Mouse (Mus musculus): Measurements from ENCODE around the gene Knstrn. TPM values are rescaled to one million over a fixed set of nuclear protein-coding genes. Genes with fewer than 3 reads are reported as not detected.

The Knstrn gene
- polyA plus RNA-seq, 1 experiment, result 70.1 TPM

DNA sequence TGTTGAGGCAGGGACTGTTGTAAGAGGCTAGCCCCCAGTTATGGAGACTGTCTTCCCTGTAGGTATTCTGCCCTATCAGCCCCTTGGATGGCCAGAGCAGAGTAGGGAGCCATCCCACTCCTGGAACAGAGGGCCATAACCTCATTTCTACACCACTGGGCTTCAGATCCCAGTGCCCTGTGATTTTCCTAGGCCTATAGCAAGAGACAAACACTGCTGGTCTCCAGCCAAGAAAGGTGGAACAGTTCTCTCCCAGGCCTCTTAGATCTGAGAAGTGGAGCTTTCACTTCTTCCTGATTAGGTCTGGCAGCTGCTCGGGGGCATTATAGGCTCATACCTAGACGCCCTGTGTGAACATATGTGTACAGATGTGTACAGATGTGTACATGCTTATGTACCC, 37.5 kb upstream of the Knstrn start:
- Histone ChIP-seq H3K4me3 (ENCODE audit: insufficient read depth, low read length) (no peak overlapping the region), H3K27ac (ENCODE audit: insufficient read depth, low read depth, low read length) (no peak overlapping the region), H3K4me1 (ENCODE audit: control insufficient read depth, insufficient read depth, low read length) (0 out of 2 replicates have a peak, but pooled peaks cover 2% of the 10 kb centered on the region)
- TF ChIP-seq POLR2A (IDR thresholded peaks at IDR 0.05; ENCODE audit: borderline replicate concordance, low read depth, low read length) (no peak), CTCF (IDR thresholded peaks at IDR 0.05; ENCODE audit: low read depth, low read length) (no peak)

DNA sequence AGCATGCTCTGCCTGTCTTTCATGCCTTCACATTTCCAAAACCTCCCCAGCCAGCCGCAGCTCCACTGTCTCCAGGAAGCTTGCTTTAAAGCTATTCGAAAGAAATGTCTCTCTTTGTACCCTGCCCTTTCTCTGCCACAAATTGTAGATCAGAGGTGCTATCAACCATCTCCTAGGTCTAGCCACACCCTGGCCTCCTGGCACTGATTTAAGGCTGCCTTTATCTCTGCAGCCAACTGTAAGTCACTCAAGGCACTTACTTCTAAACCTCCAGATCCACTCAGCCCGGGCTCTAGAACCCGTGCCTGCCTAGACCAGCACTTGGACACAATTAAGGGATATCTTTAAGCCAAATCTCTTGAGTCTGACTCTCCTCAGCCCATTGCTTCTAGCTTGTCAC, 35.4 kb upstream of the Knstrn start:
- TF ChIP-seq POLR2A (IDR thresholded peaks at IDR 0.05; ENCODE audit: borderline replicate concordance, low read depth, low read length), result no peak
- no peak for TF ChIP-seq CTCF (IDR thresholded peaks at IDR 0.05; ENCODE audit: low read depth, low read length)
- Histone ChIP-seq H3K4me1 (ENCODE audit: control insufficient read depth, insufficient read depth, low read length) (0 out of 2 replicates have a peak, but pooled peaks cover 2% of the 10 kb centered on the region), H3K4me3 (ENCODE audit: insufficient read depth, low read length) (no peak overlapping the region), H3K27ac (ENCODE audit: insufficient read depth, low read depth, low read length) (no peak overlapping the region)

DNA sequence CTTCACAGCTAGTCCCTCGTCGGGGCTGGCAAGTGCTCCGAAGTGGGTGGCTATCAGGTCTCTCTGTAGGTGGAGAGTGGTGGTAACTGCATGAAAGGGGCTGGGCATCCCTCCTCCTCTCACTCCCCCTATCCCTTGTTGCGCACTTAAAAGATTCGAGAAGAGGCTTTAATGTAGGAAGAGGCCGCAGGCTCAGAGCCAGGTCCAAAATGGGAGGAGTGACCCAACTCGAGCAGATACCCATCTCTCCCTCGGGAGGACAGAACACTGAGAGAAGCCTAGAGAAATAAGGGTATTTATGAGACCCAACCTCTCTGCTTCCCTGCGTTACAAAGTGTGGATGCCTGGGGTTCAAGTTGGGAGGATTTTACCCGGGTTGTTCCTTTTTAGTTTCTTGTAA, 34.7 kb upstream of the Knstrn start:
- Histone ChIP-seq H3K27ac (ENCODE audit: insufficient read depth, low read depth, low read length) (no peak overlapping the region), H3K4me3 (ENCODE audit: insufficient read depth, low read length) (peak overlapping the region; percentile 17; the same call in 1 of the 2 replicates), H3K4me1 (ENCODE audit: control insufficient read depth, insufficient read depth, low read length) (0 out of 2 replicates have a peak, but pooled peaks cover 2% of the 10 kb centered on the region)
- TF ChIP-seq CTCF (IDR thresholded peaks at IDR 0.05; ENCODE audit: low read depth, low read length) (no peak), POLR2A (IDR thresholded peaks at IDR 0.05; ENCODE audit: borderline replicate concordance, low read depth, low read length) (no peak)

DNA sequence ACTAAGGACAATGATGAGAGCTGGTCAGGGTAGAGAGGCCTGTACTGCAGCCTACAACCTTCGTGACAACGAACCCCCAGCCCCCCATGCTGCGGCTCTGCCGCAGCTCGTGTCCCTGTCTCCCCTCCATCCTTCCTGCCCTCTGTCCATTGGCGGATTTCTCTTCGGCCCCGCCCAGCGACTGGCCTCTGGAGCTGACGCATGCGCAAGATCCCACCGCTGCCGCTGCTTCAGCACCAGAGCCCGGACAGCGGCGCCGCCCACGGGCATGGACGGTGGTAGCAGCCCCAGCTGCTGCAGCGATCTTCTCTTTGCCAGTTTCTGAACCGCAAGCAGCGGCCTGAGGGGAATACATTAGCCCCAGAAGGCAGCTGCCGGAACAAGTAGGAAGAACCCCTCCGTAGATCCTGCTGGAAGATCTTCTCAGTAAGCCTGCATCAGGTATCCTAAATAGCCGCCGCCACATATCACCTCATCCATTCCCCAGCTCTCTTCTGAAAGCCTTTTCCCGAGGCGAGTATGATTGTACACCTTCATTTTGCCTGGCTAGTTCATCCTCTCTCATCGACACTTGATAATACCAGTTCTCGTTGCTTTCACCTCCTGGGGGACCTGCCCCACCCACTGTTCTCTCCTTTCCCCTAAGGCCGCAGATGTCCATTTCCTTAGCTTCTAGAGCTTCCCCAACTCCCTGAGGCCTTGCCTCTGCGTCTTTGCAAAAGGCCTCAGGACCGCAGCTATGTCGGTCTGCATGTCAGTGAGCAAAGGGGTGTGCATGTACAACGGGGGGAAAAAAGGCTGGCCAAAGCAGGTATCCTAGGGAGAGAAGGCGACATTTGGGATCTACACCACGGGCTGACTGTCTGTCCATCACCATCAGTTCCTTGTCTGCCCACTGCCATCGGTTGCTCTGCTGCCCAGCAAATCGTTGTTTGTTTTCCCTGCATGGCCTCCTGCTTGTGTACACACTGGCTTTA, 34.0 kb upstream of the Knstrn start, which contains the start of gene Disp2:
Gene Disp2, plus strand, starts transcription at position 216 of the 977 bp plus-strand sequence.
- H3K4me3 ChIP-seq (ENCODE audit: insufficient read depth, low read length), result peak within 1 kb of the TSS; percentile 17; the same call in 1 of the 2 replicates
- H3K27ac ChIP-seq (ENCODE audit: insufficient read depth, low read depth, low read length), result no peak within 1 kb of the TSS
- H3K4me1 ChIP-seq (ENCODE audit: control insufficient read depth, insufficient read depth, low read length), result 0 out of 2 replicates have a peak, but pooled peaks cover 2% of the 10 kb centered on the region
- TF ChIP-seq POLR2A (IDR thresholded peaks at IDR 0.05; ENCODE audit: borderline replicate concordance, low read depth, low read length) (no peak), CTCF (IDR thresholded peaks at IDR 0.05; ENCODE audit: low read depth, low read length) (no peak)

DNA sequence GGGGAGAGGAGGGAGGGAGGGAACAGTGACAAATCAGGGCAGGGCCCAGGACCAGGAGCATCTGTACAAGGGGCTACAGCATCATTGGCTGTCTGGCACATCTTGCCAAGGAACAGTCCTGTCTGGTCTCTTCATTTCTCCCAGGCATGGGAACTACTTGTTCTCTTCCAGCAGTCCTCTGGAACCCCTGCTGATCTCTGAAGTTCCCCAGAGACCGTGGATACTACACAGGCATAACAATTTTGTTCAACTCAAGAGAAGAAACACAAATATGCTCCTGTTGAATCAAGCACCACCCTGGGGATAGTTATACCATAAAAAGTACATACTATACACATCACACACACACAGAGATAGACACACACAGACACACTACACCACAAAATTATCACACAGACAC, 32.7 kb upstream of the Knstrn start:
- Histone ChIP-seq H3K4me3 (ENCODE audit: insufficient read depth, low read length) (no peak overlapping the region), H3K4me1 (ENCODE audit: control insufficient read depth, insufficient read depth, low read length) (0 out of 2 replicates have a peak, but pooled peaks cover 2% of the 10 kb centered on the region), H3K27ac (ENCODE audit: insufficient read depth, low read depth, low read length) (no peak overlapping the region)
- TF ChIP-seq CTCF (IDR thresholded peaks at IDR 0.05; ENCODE audit: low read depth, low read length), result no peak
- no peak for TF ChIP-seq POLR2A (IDR thresholded peaks at IDR 0.05; ENCODE audit: borderline replicate concordance, low read depth, low read length)

DNA sequence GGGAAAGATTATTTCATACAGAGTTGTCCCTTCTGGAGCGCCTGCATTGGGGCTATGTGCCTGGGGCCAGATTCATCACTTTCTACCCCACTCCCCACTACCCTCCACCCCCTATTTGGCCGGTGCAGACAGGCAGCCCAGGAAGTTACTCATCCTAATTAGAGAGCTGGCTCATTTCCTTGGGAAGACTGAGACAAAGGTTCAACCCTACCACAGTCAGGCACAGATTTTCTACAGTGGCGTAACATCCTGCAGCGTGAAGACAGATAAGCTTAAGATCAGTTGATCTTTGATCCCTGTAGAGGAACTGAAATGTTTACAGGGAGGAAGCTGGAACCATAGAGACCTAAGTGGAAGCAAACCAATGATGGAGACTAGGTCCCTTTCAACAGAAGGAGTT, 31.5 kb upstream of the Knstrn start:
- H3K27ac ChIP-seq (ENCODE audit: insufficient read depth, low read depth, low read length), result no peak overlapping the region
- TF ChIP-seq POLR2A (IDR thresholded peaks at IDR 0.05; ENCODE audit: borderline replicate concordance, low read depth, low read length) (no peak), CTCF (IDR thresholded peaks at IDR 0.05; ENCODE audit: low read depth, low read length) (no peak)

DNA sequence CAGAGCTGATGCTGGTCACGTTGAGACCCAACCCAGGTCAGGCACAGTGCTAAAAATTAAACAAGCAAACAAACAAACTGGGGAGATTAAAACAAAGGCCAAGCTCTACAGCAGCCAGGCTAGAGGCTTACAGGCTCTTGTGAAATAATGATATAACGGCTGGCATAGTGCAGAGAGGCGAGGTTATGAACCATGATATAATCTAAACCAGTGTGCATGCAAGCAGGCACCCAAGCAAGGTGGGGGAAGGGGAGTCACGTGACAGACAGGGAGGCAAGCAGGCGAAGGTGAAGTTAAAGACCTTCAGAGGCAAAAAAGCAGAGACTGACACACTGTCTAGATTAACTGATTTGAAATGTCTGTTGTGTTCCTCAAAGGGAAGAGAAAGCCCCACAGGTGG, 30.7 kb upstream of the Knstrn start:
- Histone ChIP-seq H3K4me1 (ENCODE audit: control insufficient read depth, insufficient read depth, low read length) (0 out of 2 replicates have a peak, but pooled peaks cover 2% of the 10 kb centered on the region), H3K27ac (ENCODE audit: insufficient read depth, low read depth, low read length) (no peak overlapping the region), H3K4me3 (ENCODE audit: insufficient read depth, low read length) (no peak overlapping the region)
- TF ChIP-seq CTCF (IDR thresholded peaks at IDR 0.05; ENCODE audit: low read depth, low read length) (no peak), POLR2A (IDR thresholded peaks at IDR 0.05; ENCODE audit: borderline replicate concordance, low read depth, low read length) (no peak)

More for the DNA sequence above, 31.5 kb upstream of the Knstrn start:
- Histone ChIP-seq H3K4me3 (ENCODE audit: insufficient read depth, low read length) (no peak overlapping the region), H3K4me1 (ENCODE audit: control insufficient read depth, insufficient read depth, low read length) (0 out of 2 replicates have a peak, but pooled peaks cover 2% of the 10 kb centered on the region)

DNA sequence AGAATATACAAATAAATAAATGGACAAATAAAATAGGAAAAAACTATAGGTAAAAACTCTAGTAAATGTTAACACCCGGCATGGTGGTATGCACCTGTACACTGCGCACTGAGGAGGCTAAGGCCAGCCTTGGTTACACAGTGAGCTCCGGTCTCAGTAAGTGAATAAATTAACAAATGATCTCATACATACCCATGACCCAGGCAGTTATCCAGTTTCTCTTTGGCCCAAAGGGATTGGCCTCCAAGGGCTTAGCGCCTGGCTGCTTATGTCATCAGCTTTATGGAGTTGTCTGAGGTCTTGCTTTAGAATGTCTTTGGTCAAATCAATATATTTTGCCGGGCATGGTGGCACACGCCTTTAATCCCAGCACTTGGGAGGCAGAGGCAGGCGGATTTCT, 30.1 kb upstream of the Knstrn start:
- Histone ChIP-seq H3K4me1 (ENCODE audit: control insufficient read depth, insufficient read depth, low read length) (0 out of 2 replicates have a peak, but pooled peaks cover 2% of the 10 kb centered on the region), H3K27ac (ENCODE audit: insufficient read depth, low read depth, low read length) (no peak overlapping the region), H3K4me3 (ENCODE audit: insufficient read depth, low read length) (no peak overlapping the region)
- no peak for TF ChIP-seq POLR2A (IDR thresholded peaks at IDR 0.05; ENCODE audit: borderline replicate concordance, low read depth, low read length)
- TF ChIP-seq CTCF (IDR thresholded peaks at IDR 0.05; ENCODE audit: low read depth, low read length), result no peak

DNA sequence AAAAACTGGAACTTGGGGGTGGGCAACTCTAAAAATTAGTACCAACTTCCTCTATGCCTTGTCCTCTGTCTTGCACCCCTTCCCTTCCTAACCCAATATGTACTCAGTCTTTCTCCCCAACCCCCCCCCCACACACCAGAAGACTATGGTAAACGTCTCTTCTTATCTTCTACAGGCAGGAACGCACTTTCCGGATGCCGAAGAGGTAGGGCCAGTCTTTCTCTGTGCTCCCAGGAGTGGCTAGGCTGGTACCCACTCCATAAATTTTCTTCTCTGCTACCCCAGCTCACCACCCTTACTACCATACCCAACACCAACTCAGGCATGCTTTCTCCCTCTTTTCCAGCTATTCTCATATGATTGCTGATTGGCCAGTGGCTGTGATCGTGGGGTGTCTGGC, 27.3 kb upstream of the Knstrn start:
- Histone ChIP-seq H3K4me3 (ENCODE audit: insufficient read depth, low read length) (no peak overlapping the region), H3K4me1 (ENCODE audit: control insufficient read depth, insufficient read depth, low read length) (no peaks in the 10 kb centered on the region), H3K27ac (ENCODE audit: insufficient read depth, low read depth, low read length) (no peak overlapping the region)
- TF ChIP-seq CTCF (IDR thresholded peaks at IDR 0.05; ENCODE audit: low read depth, low read length) (no peak), POLR2A (IDR thresholded peaks at IDR 0.05; ENCODE audit: borderline replicate concordance, low read depth, low read length) (no peak)

DNA sequence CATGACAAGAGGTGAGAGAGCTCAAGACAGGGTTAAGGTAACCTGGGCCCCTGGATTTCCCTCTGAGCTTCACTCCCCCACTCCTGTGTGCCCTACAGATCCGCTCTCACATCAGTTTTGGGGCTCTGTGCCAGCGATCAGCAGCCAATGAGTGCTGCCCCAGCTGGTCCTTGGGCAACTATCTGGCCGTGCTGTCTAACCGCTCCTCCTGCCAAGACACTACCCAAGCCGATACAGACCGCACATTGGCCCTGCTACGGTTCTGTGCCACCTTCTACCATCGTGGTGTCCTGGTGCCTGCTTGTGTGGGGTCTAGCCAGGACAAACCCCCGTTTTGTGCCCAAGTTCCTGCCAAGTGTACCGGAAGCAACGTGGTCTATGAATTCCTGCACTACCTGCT, 24.3 kb upstream of the Knstrn start:
- Histone ChIP-seq H3K27ac (ENCODE audit: insufficient read depth, low read depth, low read length) (no peak overlapping the region), H3K4me3 (ENCODE audit: insufficient read depth, low read length) (no peak overlapping the region), H3K4me1 (ENCODE audit: control insufficient read depth, insufficient read depth, low read length) (no peaks in the 10 kb centered on the region)
- TF ChIP-seq CTCF (IDR thresholded peaks at IDR 0.05; ENCODE audit: low read depth, low read length), result no peak
- TF ChIP-seq POLR2A (IDR thresholded peaks at IDR 0.05; ENCODE audit: borderline replicate concordance, low read depth, low read length), result no peak
